In the genomic region with DNA sequence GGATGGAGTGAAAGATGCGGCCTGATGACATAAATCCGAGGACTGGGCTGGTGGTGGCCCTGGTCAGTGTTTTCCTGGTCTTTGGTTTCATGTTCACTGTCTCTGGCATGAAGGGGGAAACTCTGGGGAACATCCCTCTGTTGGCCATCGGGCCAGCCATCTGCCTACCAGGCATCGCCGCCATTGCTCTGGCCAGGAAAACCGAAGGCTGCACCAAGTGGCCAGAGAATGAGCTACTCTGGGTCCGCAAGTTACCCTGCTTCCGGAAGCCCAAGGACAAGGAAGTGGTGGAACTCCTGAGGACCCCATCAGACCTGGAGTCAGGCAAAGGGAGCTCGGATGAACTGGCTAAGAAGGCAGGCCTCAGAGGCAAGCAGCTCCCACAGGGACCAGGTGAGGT, we compare ENCODE assay signal across 18 mouse cellular contexts. TPM values are rescaled to one million over a fixed set of nuclear protein-coding genes. Genes with fewer than 3 reads are reported as not detected.
DNase-seq lines count a peak whose midpoint lies in the region; ATAC-seq and TF ChIP-seq lines count a peak whose summit lies in the region.
"Had no signal": no experiment of that assay in that cellular context is flagged by ENCODE, and none has a peak within 500 bp of the region (broad histone marks: within the 10 kb centered on the region; RNA-seq: fewer than 3 reads in every experiment).

No protein-coding gene starts in this region.

- WGBS in forebrain, embryonic 13.5 days = 81% methylated on average over 9 of the region's 9 CpGs
- WGBS in forebrain, postnatal 0 days = 82% methylated on average over 9 of the region's 9 CpGs
- 77% methylated on average over 9 of the region's 9 CpGs for WGBS in hindbrain, embryonic 10.5 days
- WGBS in hindbrain, embryonic 14.5 days = 78% methylated on average over 9 of the region's 9 CpGs
- WGBS in liver, embryonic 12.5 days (ENCODE audit: insufficient replicate concordance) = 52% methylated on average over 9 of the region's 9 CpGs
- WGBS in liver, postnatal 0 days (ENCODE audit: insufficient replicate concordance) = 67% methylated on average over 9 of the region's 9 CpGs

- no peak for ATAC-seq in forebrain, embryonic 13.5 days
- ATAC-seq in forebrain, postnatal 0 days = no peak
- no peak for ATAC-seq in hindbrain, embryonic 14.5 days (ENCODE audit: low FRiP score)
- no peak for ATAC-seq in liver, embryonic 12.5 days
- ATAC-seq in liver, postnatal 0 days = no peak
- ATAC-seq: lung, postnatal 0 days had no signal

- H3K9ac ChIP-seq in forebrain, embryonic 13.5 days = no peak overlapping the region
- no peak overlapping the region for H3K9ac ChIP-seq in forebrain, postnatal 0 days
- no peak overlapping the region for H3K9ac ChIP-seq in hindbrain, embryonic 14.5 days
- H3K9ac ChIP-seq in liver, embryonic 12.5 days = no peak overlapping the region
- H3K9ac ChIP-seq in liver, postnatal 0 days (replicated peaks) = no peak overlapping the region

- H3K27ac ChIP-seq in forebrain, embryonic 13.5 days = no peak overlapping the region
- H3K27ac ChIP-seq in forebrain, postnatal 0 days (ENCODE audit: low read depth, low read length) = no peak overlapping the region
- H3K27ac ChIP-seq in hindbrain, embryonic 10.5 days = no peak overlapping the region
- no peak overlapping the region for H3K27ac ChIP-seq in hindbrain, embryonic 14.5 days
- no peak overlapping the region for H3K27ac ChIP-seq in liver, embryonic 12.5 days
- no peak overlapping the region for H3K27ac ChIP-seq in liver, postnatal 0 days (ENCODE audit: low read depth)
- peak overlapping the region; percentile 57; the same call in 1 of the 2 replicates for H3K27ac ChIP-seq in cortical plate, adult 2 months (ENCODE audit: insufficient read depth, low read length)
- H3K27ac ChIP-seq: embryonic facial prominence, embryonic 12.5 days; midbrain, embryonic 15.5 days had no signal

- no peak for DNase-seq in forebrain, postnatal 0 days
- peak; percentile 4 for DNase-seq in hindbrain, embryonic 10.5 days (ENCODE audit: low spot score)
- no peak for DNase-seq in hindbrain, embryonic 14.5 days (ENCODE audit: low spot score)
- DNase-seq in liver, postnatal 0 days = no peak
- DNase-seq: adrenal gland, adult 8-10 months; gastrocnemius, postnatal 25 days; kidney, adult 8-10 months; kidney, postnatal 4 days; spleen, adult 18-20 months; thymus, postnatal 14 days had no signal

- no peak for TF ChIP-seq CTCF in forebrain, postnatal 0 days (IDR thresholded peaks at IDR 0.05; ENCODE audit: low read depth)
- TF ChIP-seq CTCF in liver, postnatal 0 days (IDR thresholded peaks at IDR 0.05; ENCODE audit: low read depth) = no peak
- no peak for TF ChIP-seq CTCF in cortical plate, adult 2 months (IDR thresholded peaks at IDR 0.05; ENCODE audit: extremely low read depth, insufficient read depth, low read length)

- TF ChIP-seq EP300 in liver, postnatal 0 days (IDR thresholded peaks at IDR 0.05; ENCODE audit: low read depth) = no peak

- H3K9me3 ChIP-seq in forebrain, embryonic 13.5 days (replicated peaks) = no peaks in the 10 kb centered on the region
- H3K9me3 ChIP-seq in forebrain, postnatal 0 days (ENCODE audit: low read length) = no peaks in the 10 kb centered on the region
- no peaks in the 10 kb centered on the region for H3K9me3 ChIP-seq in hindbrain, embryonic 10.5 days
- H3K9me3 ChIP-seq in hindbrain, embryonic 14.5 days (ENCODE audit: control insufficient read depth, low read length) = no peaks in the 10 kb centered on the region
- no peaks in the 10 kb centered on the region for H3K9me3 ChIP-seq in liver, embryonic 12.5 days (replicated peaks)
- H3K9me3 ChIP-seq in liver, postnatal 0 days (ENCODE audit: low read length) = no peaks in the 10 kb centered on the region
- H3K9me3 ChIP-seq: embryonic facial prominence, embryonic 12.5 days; limb, embryonic 10.5 days; midbrain, embryonic 15.5 days had no signal

- no peak for TF ChIP-seq POLR2A in cortical plate, adult 2 months (IDR thresholded peaks at IDR 0.05; ENCODE audit: extremely low read depth, insufficient read depth, low read length)

- H3K4me1 ChIP-seq in forebrain, embryonic 13.5 days = peaks cover 7% of the 10 kb centered on the region
- H3K4me1 ChIP-seq in forebrain, postnatal 0 days (ENCODE audit: insufficient read depth) = no peaks in the 10 kb centered on the region
- H3K4me1 ChIP-seq in hindbrain, embryonic 10.5 days (replicated peaks) = peaks cover 11% of the 10 kb centered on the region
- no peaks in the 10 kb centered on the region for H3K4me1 ChIP-seq in hindbrain, embryonic 14.5 days (replicated peaks; ENCODE audit: control insufficient read depth, insufficient read depth, low read length)
- no peaks in the 10 kb centered on the region for H3K4me1 ChIP-seq in liver, embryonic 12.5 days
- H3K4me1 ChIP-seq in liver, postnatal 0 days (ENCODE audit: insufficient read depth) = no peaks in the 10 kb centered on the region
- no peaks in the 10 kb centered on the region; the same call in 1 of the 2 replicates for H3K4me1 ChIP-seq in cortical plate, adult 2 months (ENCODE audit: control insufficient read depth, insufficient read depth, low read length)
- H3K4me1 ChIP-seq: embryonic facial prominence, embryonic 12.5 days had no signal

- H3K36me3 ChIP-seq in forebrain, embryonic 13.5 days (ENCODE audit: poor library complexity, severe bottlenecking) = no peaks in the 10 kb centered on the region
- H3K36me3 ChIP-seq in forebrain, postnatal 0 days (ENCODE audit: insufficient read depth) = no peaks in the 10 kb centered on the region
- H3K36me3 ChIP-seq in hindbrain, embryonic 10.5 days = no peaks in the 10 kb centered on the region
- no peaks in the 10 kb centered on the region for H3K36me3 ChIP-seq in hindbrain, embryonic 14.5 days (replicated peaks; ENCODE audit: control insufficient read depth, insufficient read depth)
- H3K36me3 ChIP-seq in liver, embryonic 12.5 days = no peaks in the 10 kb centered on the region
- no peaks in the 10 kb centered on the region for H3K36me3 ChIP-seq in liver, postnatal 0 days (replicated peaks; ENCODE audit: insufficient read depth, low read length)
- H3K36me3 ChIP-seq: embryonic facial prominence, embryonic 12.5 days; limb, embryonic 10.5 days; midbrain, embryonic 15.5 days had no signal

- no peak overlapping the region for H3K4me3 ChIP-seq in forebrain, embryonic 13.5 days
- H3K4me3 ChIP-seq in forebrain, postnatal 0 days (ENCODE audit: low read depth, low read length) = no peak overlapping the region
- H3K4me3 ChIP-seq in hindbrain, embryonic 10.5 days = no peak overlapping the region
- no peak overlapping the region for H3K4me3 ChIP-seq in hindbrain, embryonic 14.5 days (replicated peaks; ENCODE audit: low read length)
- H3K4me3 ChIP-seq in liver, embryonic 12.5 days = no peak overlapping the region
- no peak overlapping the region for H3K4me3 ChIP-seq in liver, postnatal 0 days (ENCODE audit: low read depth, low read length)
- H3K4me3 ChIP-seq in cortical plate, adult 2 months (ENCODE audit: insufficient read depth, low read length) = peak overlapping the region; percentile 34

- H3K4me2 ChIP-seq in forebrain, embryonic 13.5 days = 0 out of 2 replicates have a peak overlapping the region, but pooled peaks have one; percentile 90
- no peak overlapping the region for H3K4me2 ChIP-seq in forebrain, postnatal 0 days (ENCODE audit: low read depth)
- no peak overlapping the region for H3K4me2 ChIP-seq in hindbrain, embryonic 14.5 days (replicated peaks)
- H3K4me2 ChIP-seq in liver, embryonic 12.5 days = 0 out of 2 replicates have a peak overlapping the region, but pooled peaks have one; percentile 58
- H3K4me2 ChIP-seq in liver, postnatal 0 days (ENCODE audit: low read depth, low read length) = no peak overlapping the region

- peaks cover 19% of the 10 kb centered on the region for H3K27me3 ChIP-seq in forebrain, embryonic 13.5 days
- 0 out of 2 replicates have a peak, but pooled peaks cover 3% of the 10 kb centered on the region for H3K27me3 ChIP-seq in forebrain, postnatal 0 days (ENCODE audit: insufficient read depth, low read length)
- peaks cover 34% of the 10 kb centered on the region for H3K27me3 ChIP-seq in hindbrain, embryonic 10.5 days (ENCODE audit: insufficient read depth, poor library complexity, severe bottlenecking)
- H3K27me3 ChIP-seq in hindbrain, embryonic 14.5 days (ENCODE audit: control insufficient read depth, insufficient read depth, low read length) = peaks cover 18% of the 10 kb centered on the region
- peaks cover 47% of the 10 kb centered on the region for H3K27me3 ChIP-seq in liver, embryonic 12.5 days (replicated peaks)
- H3K27me3 ChIP-seq in liver, postnatal 0 days (ENCODE audit: insufficient read depth, low read length) = peaks cover 25% of the 10 kb centered on the region

RNA-seq across cellular contexts. Expression of a gene that starts 1.9 kb away (rescaled TPM):
- 0.18 and 0.31 TPM in 2 replicates for polyA plus RNA-seq in forebrain, embryonic 13.5 days (2015; fragmentation: Nextera tagmentation; extraction: Ambion mirVana)
- 1.8 and 4.0 TPM in 2 replicates for total RNA-seq in forebrain, postnatal 0 days (2014; rRNA removed)
- polyA plus RNA-seq in forebrain, postnatal 0 days (2015; fragmentation: Nextera tagmentation; extraction: Ambion mirVana) = 1.0 and 2.1 TPM in 2 replicates
- 0.25 and 0.61 TPM in 2 replicates for polyA plus RNA-seq in hindbrain, embryonic 10.5 days (2016; fragmentation: Nextera tagmentation; extraction: Ambion mirVana)
- 0.67 and 1.5 TPM in 2 replicates for polyA plus RNA-seq in hindbrain, embryonic 14.5 days (2014; fragmentation: Nextera tagmentation; extraction: Ambion mirVana)
- polyA plus RNA-seq in liver, embryonic 12.5 days (2016; fragmentation: Nextera tagmentation; extraction: Ambion mirVana) = 0.12 and 0.35 TPM in 2 replicates
- polyA plus RNA-seq in liver, postnatal 0 days (2015; fragmentation: Nextera tagmentation; extraction: Ambion mirVana) = 0.07 TPM in 2 replicates
- polyA plus RNA-seq in cortical plate, adult 2 months (2012; rRNA removed) = 10.9 and 12.9 TPM in 2 replicates
- total RNA-seq: adrenal gland, adult 8-10 months; CH12.LX; gastrocnemius, postnatal 25 days had no signal

Comparison
In these comparisons a context has a peak if more than half of its experiments do, and no peak if none do; other contexts are left out.
1. H3K4me2 ChIP-seq: peak in forebrain, embryonic 13.5 days (single experiment) and liver, embryonic 12.5 days (single experiment); none in forebrain, postnatal 0 days (single experiment), hindbrain, embryonic 14.5 days (single experiment) and liver, postnatal 0 days (single experiment).